Mouse (Mus musculus): ENCODE measurements around the gene Foxn1. TPM values are rescaled to one million over a fixed set of nuclear protein-coding genes. Genes with fewer than 3 reads are reported as not detected.

The Foxn1 gene
- polyA plus RNA-seq, 1 experiment: 0.08 TPM

DNA sequence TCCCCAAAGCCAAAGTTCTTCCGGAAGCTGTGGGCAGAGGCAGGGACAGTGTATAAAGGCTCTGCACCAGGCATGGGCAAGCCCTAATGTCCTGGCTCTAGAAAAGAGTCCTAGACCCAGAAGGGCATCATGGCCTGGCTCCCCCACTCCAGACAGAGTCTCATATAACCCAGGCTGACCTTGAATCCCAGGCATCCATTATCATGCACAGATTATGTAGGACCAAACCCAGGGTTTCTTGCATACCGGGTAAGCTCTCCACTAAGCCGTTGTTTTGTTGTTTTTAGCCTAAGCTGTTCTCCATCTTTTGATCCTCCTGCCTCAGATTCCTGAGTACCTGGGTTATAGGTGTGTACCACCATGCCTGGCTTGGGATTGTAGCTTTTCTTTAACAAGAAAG, 14.6 kb upstream of the Foxn1 start:
- no peak for DNase-seq (ENCODE audit: low spot score)

- peak; percentile 45 for DNase-seq (ENCODE audit: low spot score)
Measured at GRCm38 (mm10) chr11:78399680-78400079, 13.3 kb upstream of the Foxn1 start.

GRCm38 (mm10) chr11:78398212-78398611, 11.9 kb upstream of the Foxn1 start:
- no peak for DNase-seq (ENCODE audit: low spot score)

DNA sequence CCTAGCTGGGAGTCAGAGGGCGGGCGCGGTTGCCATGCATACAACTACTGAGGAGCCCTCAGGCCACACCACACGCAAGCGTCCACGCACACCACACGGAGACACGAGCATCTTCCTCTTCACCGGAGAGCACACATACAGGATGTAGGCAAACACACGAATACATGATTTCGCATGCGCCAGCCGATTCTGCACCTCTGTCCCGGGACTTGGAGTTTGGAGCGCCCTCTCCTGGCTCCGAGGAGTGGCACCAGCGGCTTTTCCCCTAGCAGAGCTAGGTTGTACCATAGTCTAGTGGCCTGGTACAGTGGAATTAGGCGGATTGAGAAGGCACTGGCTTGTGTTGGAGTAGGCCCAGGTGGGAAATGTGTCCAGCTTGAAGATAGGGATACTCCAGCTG, 11.0 kb upstream of the Foxn1 start:
- DNase-seq (ENCODE audit: low spot score): peak; percentile 58

DNA sequence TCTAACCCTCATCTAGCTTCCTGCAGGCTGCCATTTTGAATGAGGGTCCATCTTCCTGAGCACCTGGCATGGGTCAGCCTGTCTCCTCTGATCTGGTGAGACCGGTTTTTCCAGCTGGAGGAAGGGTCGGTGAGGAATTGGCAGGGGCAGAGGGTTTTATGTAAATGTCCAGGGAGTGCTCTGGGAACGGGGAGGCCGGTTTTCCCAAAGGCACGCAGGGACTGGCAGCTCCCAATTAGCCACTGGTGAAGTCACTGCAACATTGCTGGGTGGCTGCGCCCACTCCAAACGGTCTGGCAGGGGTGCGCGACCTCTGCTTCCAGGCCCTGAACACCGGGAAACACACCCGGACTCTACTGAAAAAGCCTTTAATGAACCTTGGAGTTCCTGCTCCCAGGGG, 10.6 kb upstream of the Foxn1 start:
- no peak for DNase-seq (ENCODE audit: low spot score)

- no peak for DNase-seq (ENCODE audit: low spot score)
Measured at GRCm38 (mm10) chr11:78392728-78393127, 6.4 kb upstream of the Foxn1 start.

DNA sequence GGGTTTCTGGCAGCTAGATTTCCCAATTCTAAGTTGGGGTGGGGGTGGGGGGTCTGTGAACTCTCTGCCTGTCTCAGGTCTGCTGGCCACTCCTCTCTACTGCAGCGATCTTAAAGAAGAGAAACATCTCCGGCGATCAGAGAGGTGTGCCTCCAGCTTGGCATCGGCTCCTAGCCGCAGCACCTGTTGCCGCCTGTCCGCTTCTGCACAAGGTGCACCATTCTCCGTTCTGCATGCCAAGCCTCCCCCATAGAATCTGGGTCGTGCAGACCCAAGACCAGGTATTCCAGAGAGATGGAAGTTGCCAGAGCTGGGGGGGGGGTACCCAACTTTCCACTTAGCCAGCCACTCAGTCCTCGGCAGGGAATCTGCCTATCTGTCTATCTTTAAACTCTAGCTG, 582 bp downstream of the Foxn1 start:
- DNase-seq (ENCODE audit: low spot score): no peak

DNA sequence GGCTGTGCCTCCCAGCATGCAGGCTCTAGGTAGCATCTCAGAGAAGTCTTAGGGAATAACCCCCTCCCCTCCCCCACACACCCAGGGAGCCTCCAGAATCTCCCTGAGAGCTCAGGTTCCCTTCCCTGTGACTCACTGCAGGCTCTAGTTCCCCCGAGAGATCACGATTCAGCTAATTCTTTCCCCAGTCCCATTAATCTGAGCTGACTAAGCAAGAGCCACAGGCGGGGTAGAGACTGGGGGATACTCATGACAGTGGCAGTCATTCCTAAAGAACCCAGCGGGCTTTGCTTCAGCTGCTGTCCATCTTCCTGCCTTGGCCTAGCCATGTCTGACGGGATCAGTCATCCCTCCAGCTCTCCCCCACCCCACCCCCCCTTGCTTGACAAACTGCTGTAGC, 3.7 kb downstream of the Foxn1 start:
- no peak for DNase-seq (ENCODE audit: low spot score)

DNA sequence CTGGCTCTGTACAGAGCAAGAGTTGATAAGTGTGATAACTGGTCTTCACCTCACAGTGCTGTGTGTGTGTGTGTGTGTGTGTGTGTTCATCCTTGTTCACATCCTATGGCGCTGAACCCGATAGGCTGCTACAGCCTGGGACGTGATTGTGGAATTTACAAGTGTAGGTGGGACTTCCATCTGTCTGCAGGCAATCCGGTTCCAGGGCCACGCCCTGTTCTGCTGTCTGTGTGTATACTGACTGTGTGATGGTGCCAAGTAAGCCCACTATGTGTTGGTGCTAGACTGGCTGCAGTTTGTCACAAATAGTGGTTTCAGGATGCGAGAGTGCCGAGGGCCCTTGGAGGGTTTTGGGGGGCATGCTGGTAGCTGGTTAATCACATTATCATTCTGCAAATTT, 4.1 kb downstream of the Foxn1 start:
- DNase-seq (ENCODE audit: low spot score): no peak

- DNase-seq (ENCODE audit: low spot score): no peak
Measured at GRCm38 (mm10) chr11:78380996-78381395, 5.4 kb downstream of the Foxn1 start.

GRCm38 (mm10) chr11:78380351-78380750, 6.0 kb downstream of the Foxn1 start:
- no peak for DNase-seq (ENCODE audit: low spot score)

DNA sequence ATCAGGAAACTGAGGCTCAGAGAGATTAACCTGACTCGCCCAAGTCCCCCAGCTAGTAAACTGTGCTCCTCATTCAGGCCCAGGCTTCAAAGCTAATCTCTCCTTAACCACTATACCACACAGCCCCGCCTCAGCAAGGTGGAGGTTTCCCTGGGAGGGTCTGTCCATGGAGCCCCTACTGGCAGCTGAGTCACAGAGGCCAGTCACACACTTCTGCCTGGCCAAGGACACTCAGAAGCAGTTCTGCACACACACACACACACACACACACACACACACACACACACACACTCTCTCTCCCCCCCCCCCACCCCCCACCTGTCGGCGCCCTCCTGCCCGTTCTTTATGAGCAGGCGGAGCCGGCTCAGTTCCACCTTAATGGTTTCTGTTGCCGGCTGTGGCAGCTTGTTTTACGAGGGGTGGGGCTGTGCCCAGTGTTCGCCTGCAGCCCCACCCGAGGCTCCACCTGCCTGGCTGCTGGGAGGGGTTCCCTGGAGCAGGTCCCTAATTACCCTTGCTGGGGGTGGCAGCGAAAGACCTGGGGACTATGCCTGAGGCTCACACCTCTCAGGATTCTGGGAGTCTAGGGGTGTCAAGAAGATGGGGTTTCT, 8.7 kb downstream of the Foxn1 start:
- no peak for DNase-seq (ENCODE audit: low spot score)

- no peak for DNase-seq (ENCODE audit: low spot score)
Measured at GRCm38 (mm10) chr11:78374147-78374546, 12.2 kb downstream of the Foxn1 start.

DNA sequence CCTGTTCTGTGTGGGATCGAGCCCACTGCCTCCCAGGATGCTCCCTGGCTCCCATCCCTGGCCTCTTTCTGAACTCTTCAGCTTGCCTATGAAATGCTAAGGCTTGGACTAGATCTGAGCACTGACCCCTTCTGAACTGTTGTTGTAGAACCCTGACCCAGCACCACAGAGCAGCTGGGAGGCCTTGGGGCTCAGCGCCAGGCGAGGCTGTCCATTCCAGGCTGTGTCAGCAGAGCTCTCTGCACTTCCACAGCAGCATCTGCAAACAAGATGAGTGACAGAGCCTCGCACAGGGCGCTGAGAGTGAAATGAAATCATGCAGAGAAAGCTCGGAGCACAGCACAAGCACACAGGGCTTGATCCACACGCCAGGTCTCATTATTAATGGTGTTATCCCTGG, 13.7 kb downstream of the Foxn1 start:
- no peak for DNase-seq (ENCODE audit: low spot score)

DNA sequence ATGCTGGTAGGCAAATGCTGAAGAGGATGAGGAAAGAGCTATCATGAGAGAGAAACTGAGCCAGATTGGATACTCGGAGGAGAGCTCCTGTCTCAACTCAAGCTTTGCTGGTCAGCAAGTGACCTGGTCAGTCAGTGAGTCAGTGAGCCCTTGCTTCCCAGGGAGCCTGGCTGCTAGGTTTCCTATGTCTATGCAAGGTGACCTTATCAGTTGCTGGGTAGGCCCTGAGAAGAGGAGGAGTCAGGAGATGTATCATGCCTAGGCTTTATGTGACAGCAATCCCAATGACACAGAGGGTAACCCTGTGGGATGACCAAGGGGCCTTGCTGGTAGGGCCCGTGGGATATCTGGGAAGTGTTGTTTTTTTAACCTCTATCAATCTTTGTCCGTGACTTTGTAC, 14.2 kb downstream of the Foxn1 start:
- no peak for DNase-seq (ENCODE audit: low spot score)

- DNase-seq (ENCODE audit: low spot score): no peak
Measured at GRCm38 (mm10) chr11:78371711-78372110, 14.6 kb downstream of the Foxn1 start.

- DNase-seq (ENCODE audit: low spot score): no peak
Measured at GRCm38 (mm10) chr11:78370389-78370788, 16.0 kb downstream of the Foxn1 start.

GRCm38 (mm10) chr11:78367456-78368225, 18.7 kb downstream of the Foxn1 start:
- DNase-seq (ENCODE audit: low spot score): no peak

GRCm38 (mm10) chr11:78364103-78364502, 22.3 kb downstream of the Foxn1 start:
- DNase-seq (ENCODE audit: low spot score): no peak

- DNase-seq (ENCODE audit: low spot score): no peak
Measured at GRCm38 (mm10) chr11:78363309-78364007, 22.9 kb downstream of the Foxn1 start.

DNA sequence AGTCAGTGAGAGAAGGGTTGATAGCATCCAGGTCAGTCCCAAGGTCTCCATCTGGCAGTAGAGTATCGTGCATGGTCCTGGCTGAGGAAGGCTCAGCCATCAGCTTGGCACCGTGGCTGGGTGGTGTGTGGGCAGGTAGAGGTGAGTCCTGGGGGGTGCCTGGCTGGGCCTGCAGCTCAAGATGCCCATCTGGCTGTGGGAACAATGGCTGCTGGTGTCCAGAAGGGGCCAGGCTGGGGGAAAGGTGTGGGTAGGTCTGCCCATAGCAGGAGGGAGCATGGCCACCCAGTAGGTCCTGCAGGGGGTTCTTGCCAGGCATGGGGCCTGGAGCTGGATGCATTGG, 25.6 kb downstream of the Foxn1 start:
- no peak for DNase-seq (ENCODE audit: low spot score)

DNA sequence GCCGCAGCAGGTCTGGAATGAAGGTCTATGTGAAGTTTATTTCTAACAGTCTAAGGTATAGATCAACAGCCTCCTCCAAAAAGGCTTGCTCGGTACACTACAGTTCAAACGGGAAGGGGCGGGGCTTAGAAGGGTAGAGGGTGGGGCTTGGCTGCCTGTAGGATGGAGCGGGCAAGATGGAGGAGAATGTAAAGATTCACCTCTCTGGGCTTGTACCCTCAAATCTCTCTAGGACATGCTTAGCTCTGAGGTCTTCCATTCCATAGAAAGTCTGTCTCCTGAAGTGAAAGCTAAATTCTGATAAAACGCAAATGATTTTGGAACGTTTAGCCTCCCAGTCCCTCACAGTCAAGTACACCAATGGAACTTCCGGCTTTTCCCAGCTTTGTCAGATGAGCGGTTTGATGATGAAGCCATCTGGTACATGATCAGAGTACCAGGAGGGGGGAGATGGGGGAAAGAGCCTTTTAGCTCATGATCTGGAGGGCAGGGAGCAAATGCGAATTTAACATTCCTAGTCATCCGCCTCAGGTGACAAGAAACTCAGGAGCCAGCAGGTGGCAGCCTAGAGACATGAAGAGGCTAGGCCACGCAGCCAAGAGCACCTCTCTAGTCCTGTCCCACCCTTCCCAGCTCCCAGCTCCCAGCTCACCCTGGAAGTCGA, 26.1 kb downstream of the Foxn1 start:
- DNase-seq (ENCODE audit: low spot score): peak; percentile 53
